Mouse (Mus musculus) intestine, embryonic 15.5 days (tissue): ENCODE results near the gene Ccdc167. TPM values are rescaled to one million over a fixed set of nuclear protein-coding genes. Genes with fewer than 3 reads are reported as not detected.

ENCODE experiments used
- ATAC-seq: fragments of 200-750 bp; cut with Nextera tagmentation; 2 replicates; pipeline ENCODE4 v1.8.0; 2017; ENCODE audit warnings: moderate TSS enrichment, moderate library complexity
- H3K27ac ChIP-seq: fragments of 300-500 bp; sonication (generic); 2 replicates; pipeline ENCODE4 v1.5.1; 2015; ENCODE audit warnings: mild to moderate bottlenecking, inconsistent platforms
- H3K27me3 ChIP-seq: fragments of 300-500 bp; sonication (generic); replicated peaks from 2 replicates; pipeline ENCODE4 v1.6.1; 2015; ENCODE audit warnings: inconsistent platforms
- H3K36me3 ChIP-seq: fragments of 300-500 bp; sonication (generic); 2 replicates; pipeline ENCODE4 v1.6.1; 2015; ENCODE audit warnings: inconsistent platforms
- H3K4me1 ChIP-seq: fragments of 300-500 bp; sonication (generic); replicated peaks from 2 replicates; pipeline ENCODE4 v1.6.1; 2015; ENCODE audit warnings: inconsistent platforms
- H3K4me2 ChIP-seq: fragments of 300-500 bp; sonication (generic); replicated peaks from 2 replicates; pipeline ENCODE4 v1.6.1; 2015; ENCODE audit warnings: mild to moderate bottlenecking, inconsistent platforms
- H3K4me3 ChIP-seq: fragments of 300-500 bp; sonication (generic); replicated peaks from 2 replicates; pipeline ENCODE4 v1.5.1; 2015; ENCODE audit warnings: inconsistent platforms
- H3K9ac ChIP-seq: fragments of 300-500 bp; sonication (generic); 2 replicates; pipeline ENCODE4 v1.6.1; 2015; ENCODE audit warnings: inconsistent platforms
- H3K9me3 ChIP-seq: fragments of 300-500 bp; sonication (generic); 2 replicates; pipeline ENCODE4 v1.6.1; 2016; ENCODE audit warnings: inconsistent platforms
- WGBS: fragments of 180-500 bp; shearing (Covaris S2); methylation state at CpG from one replicate; pipeline ENCODE4 v1.1.7; 2015; 5-methylcytosine and 5-hydroxymethylcytosine counted together
- polyA plus RNA-seq: library from polyadenylated mRNA; unstranded; fragments of >200 nt; fragmentation: Nextera tagmentation; extraction: Ambion mirVana; gene quantifications from 2 replicates; pipeline ENCODE4 v1.2.1, GENCODE M21; 2015

Ccdc167 gene
- polyA plus RNA-seq, 1 experiment from 2014 or later, result 12.2 TPM

DNA sequence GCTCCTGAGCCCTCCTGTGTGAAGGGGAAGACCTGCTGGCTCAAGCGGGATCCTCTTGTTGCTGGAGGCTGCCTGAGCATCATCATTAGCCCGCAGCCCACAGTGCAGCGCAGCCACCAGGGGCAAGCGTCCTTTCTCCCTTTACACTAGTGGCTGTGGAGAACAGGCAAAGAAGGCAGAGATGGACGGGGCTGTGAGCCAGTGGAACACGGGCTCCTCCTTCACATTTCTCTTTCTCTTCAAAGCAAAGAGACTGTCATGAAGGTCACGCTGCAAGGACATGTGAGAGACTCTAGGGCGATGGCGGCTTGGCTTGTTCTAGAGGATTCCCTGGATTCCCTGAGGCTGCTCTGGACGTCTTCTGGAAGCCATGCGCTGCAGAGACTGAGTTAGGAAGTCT lies 75.9 kb downstream of the Ccdc167 start:
- peaks cover 16% of the 10 kb centered on the region; the same call in 1 of the 2 replicates for H3K36me3 ChIP-seq
- H3K4me2 ChIP-seq, result no peak overlapping the region
- H3K9ac ChIP-seq, result no peak overlapping the region
- 94% methylated on average over 11 of the region's 11 CpGs for WGBS
- no peak for ATAC-seq
- H3K4me1 ChIP-seq, result no peaks in the 10 kb centered on the region
- no peaks in the 10 kb centered on the region for H3K27me3 ChIP-seq
- H3K27ac ChIP-seq, result no peak overlapping the region
- no peaks in the 10 kb centered on the region for H3K9me3 ChIP-seq
- no peak overlapping the region for H3K4me3 ChIP-seq

DNA sequence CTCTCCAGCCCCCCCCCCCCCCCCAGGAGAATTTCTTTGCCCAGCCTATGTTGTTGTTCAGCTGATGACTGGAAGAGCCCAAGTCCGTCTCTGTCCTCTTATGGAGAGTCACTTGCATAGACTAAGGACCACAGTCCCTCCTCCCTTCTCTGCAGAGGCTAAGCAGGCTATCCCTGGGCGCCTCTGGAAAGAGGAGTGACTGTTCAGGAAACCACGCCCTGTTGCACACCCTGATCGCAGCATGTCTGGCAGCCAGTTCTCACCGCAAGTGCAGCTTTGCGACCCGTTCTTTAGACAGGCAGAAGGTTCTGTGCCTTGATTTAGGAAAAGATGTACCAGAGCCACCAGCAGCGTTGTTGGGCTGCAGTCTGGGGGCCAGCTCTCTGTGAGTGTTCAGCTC lies 78.9 kb downstream of the Ccdc167 start:
- WGBS, result 79% methylated on average over 8 of the region's 8 CpGs
- ATAC-seq, result no peak

DNA sequence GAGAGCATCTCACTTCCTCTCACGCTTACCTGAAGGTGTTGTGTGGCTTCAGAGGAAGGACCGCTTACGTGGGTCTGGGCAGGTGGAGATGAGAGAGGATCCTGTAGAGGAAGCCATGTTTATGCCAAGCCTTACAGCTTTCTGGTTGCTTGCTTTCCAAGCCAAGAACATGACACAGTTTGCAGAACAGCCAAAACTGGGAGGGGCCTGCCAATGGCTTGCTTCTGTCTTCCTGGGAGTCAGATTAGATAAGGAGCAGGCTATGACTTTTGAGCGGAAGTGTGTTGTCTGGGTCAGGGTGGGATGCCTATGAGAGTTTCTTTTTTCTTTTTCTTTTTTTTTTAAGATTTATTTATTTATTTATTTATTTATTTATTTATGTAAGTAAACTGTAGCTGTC lies 79.5 kb downstream of the Ccdc167 start:
- WGBS, result 90% methylated on average over 4 of the region's 4 CpGs
- Histone ChIP-seq H3K4me3 (no peak overlapping the region), H3K4me1 (no peaks in the 10 kb centered on the region), H3K36me3 (peaks cover 24% of the 10 kb centered on the region; the same call in 1 of the 2 replicates), H3K9me3 (no peaks in the 10 kb centered on the region), H3K27ac (no peak overlapping the region), H3K27me3 (no peaks in the 10 kb centered on the region), H3K4me2 (no peak overlapping the region), H3K9ac (no peak overlapping the region)
- no peak for ATAC-seq

More for the DNA sequence above, 78.9 kb downstream of the Ccdc167 start:
- Histone ChIP-seq H3K27me3 (no peaks in the 10 kb centered on the region), H3K27ac (no peak overlapping the region), H3K9me3 (no peaks in the 10 kb centered on the region), H3K36me3 (peaks cover 24% of the 10 kb centered on the region; the same call in 1 of the 2 replicates), H3K4me2 (no peak overlapping the region), H3K9ac (no peak overlapping the region), H3K4me1 (no peaks in the 10 kb centered on the region), H3K4me3 (no peak overlapping the region)

Other genes starting within 250 kb of the Ccdc167 start
- 13.4 TPM in 2 replicates for gene Pim1, start 226.3 kb downstream of the Ccdc167 start, polyA plus RNA-seq
- gene Gm17657, start 167.4 kb downstream of the Ccdc167 start, polyA plus RNA-seq, result not detected in 2 replicates
- 13.1 and 13.8 TPM in 2 replicates for gene Tbc1d22b, start 167.3 kb downstream of the Ccdc167 start, polyA plus RNA-seq
- 0.49 and 0.80 TPM in 2 replicates for gene Tmem217, start 164.7 kb downstream of the Ccdc167 start, polyA plus RNA-seq
- 62.8 and 64.4 TPM in 2 replicates for gene Rnf8, start 102.3 kb downstream of the Ccdc167 start, polyA plus RNA-seq
- 2.4 and 2.7 TPM in 2 replicates for gene Gm28043, start 102.2 kb downstream of the Ccdc167 start, polyA plus RNA-seq
- gene Cmtr1, start 56.4 kb downstream of the Ccdc167 start, polyA plus RNA-seq, result 91.1 and 94.7 TPM in 2 replicates